Mouse (Mus musculus) cerebellum, postnatal 25 days (tissue): Measurements from ENCODE around the gene Usf1.

Experiments used
- DNase-seq, 2 experiments: peaks; one replicate each; pipeline ENCODE4 v3.0.0; 2021; ENCODE audit warnings: mixed read lengths in 2 of 2

The Usf1 gene

GRCm38 (mm10) chr1:171419291-171419882 is 8.3 kb downstream of the Usf1 start:
- DNase-seq = no peak

GRCm38 (mm10) chr1:171419905-171420304 is 8.8 kb downstream of the Usf1 start:
- DNase-seq = no peak

GRCm38 (mm10) chr1:171422504-171423095 is 11.5 kb downstream of the Usf1 start:
- no peak for DNase-seq

GRCm38 (mm10) chr1:171424638-171425037 is 13.5 kb downstream of the Usf1 start:
- no peak for DNase-seq

DNA sequence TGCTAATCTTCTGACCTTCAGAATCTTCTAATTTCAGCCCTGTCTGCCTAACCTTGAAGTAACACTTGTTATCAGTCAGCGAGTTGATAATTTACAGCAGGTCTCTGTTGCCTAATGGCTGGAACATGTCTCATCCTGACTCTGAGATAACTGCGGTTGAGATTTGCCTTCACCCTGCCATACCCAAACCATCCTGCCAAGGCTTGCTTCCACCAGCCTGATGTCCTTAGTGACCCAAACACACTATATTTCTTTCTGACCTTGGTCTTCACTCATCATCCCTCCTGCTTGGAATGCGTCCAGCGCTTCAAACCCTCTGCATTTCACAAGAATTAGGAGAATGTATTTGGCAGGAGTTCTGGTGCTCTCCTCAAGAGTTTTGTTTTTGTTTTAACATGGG is 14.0 kb downstream of the Usf1 start:
- no peak for DNase-seq

DNA sequence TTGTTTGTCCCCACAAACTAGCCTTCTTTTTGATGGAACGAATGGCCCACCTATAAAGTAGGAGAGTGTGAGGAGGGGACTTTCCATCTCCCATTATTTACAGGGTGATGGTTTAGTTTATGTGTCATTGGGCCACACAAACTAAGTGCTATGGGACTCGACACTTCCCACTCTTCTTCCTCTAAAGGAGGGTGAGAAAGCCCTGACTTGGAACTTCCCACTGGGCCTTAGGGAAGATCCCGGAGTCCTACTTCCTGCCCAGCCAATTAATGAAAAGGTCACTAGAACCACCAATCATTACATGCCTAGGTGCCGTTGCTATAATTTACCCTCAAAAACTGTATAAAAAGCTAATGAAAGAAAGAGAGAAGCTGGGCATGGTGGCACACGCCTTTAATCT is 21.0 kb downstream of the Usf1 start:
- no peak for DNase-seq

- no peak for DNase-seq
Measured at GRCm38 (mm10) chr1:171435288-171435814, 24.2 kb downstream of the Usf1 start.

- DNase-seq = no peak
Measured at GRCm38 (mm10) chr1:171435974-171436373, 24.9 kb downstream of the Usf1 start.

- DNase-seq = peak; percentile 85 to 89
Measured at GRCm38 (mm10) chr1:171437264-171438013, 26.3 kb downstream of the Usf1 start, which contains the start of gene F11r. TSS of gene F11r (plus strand) at chr1:171437535.

GRCm38 (mm10) chr1:171438014-171438670 is 27.0 kb downstream of the Usf1 start:
- DNase-seq = no peak

DNA sequence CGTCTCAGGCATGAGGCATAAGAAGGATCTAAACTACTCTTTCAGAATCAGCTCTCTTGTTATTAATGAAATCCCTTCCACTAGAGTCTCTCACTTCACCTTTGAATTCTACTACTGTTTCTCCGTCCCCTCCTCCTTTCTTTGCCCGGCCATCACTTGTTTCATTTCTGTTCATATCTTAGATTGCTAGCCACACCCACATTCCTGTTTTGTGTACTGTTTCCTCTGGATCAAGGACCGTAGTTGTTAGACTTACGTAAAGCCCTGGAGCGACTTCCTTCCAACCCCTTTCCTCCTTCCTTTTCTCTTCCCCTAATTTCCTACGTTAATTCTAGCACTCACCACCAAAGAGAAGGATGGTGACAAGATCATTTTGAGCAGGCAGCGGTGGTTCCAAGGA is 28.0 kb downstream of the Usf1 start:
- no peak for DNase-seq

GRCm38 (mm10) chr1:171440025-171440725 is 29.1 kb downstream of the Usf1 start:
- DNase-seq = no peak

- no peak for DNase-seq
Measured at GRCm38 (mm10) chr1:171441466-171442412, 30.6 kb downstream of the Usf1 start.

- no peak for DNase-seq
Measured at GRCm38 (mm10) chr1:171442413-171442760, 31.3 kb downstream of the Usf1 start.

DNA sequence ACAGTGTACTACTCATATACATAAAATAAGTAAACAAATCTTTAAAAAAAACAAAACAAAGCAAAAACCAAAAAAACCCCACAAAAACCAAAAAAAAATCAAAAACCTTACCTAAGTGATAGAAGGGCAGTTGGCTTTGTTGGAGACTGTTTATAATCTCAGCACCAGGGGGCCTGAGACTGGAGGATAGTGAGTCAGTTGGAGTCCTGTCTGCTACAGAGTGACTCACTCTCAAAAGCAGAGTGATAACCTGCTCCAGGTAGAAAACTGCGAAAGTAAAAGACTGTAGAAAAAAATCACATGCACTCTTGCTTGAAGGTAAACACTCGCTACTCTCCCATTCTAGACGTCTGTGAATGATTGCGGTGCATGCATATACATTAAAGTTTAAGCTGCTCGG is 33.9 kb downstream of the Usf1 start:
- DNase-seq = no peak

- no peak for DNase-seq
Measured at GRCm38 (mm10) chr1:171446854-171447253, 35.7 kb downstream of the Usf1 start.

DNA sequence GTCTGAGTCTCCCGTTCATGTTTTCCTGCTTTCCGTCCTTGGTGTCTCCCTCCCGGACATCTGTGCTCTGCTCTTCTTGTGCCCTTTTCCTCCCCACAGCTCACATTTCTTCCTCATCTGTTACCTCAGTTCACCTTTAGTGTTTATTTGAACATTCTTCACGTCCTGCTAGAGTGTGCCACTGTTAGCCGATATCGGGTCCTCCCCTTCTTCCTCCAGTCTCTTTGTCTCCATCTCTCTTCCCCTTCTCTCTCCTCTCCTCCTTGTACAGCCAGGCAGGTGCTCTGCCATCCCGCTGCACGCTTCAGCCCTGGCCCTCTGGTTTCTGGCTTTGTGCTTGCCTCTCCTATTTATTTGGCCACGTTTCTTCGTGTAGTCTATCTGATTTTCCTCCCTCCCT is 36.6 kb downstream of the Usf1 start:
- no peak for DNase-seq

GRCm38 (mm10) chr1:171450062-171450461 is 38.9 kb downstream of the Usf1 start:
- no peak for DNase-seq

DNA sequence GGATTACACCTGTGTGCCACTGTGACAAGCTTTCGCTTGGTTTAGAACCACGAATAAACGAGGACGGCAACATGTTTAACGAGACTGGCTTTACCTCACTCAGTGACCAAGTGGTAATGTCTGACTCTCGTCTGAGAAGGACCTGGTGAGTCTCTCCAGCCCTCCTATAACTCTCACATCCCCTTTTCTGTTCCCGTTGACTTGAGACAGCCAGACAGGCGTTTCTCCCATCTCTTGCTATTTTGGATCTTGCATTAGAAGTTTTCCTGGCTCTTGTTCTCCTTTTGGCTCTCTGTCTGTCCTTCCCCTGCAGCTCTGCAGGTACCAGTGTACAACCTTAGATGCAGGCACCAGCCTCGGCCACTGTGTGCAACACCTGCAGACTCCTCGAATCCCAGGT is 39.9 kb downstream of the Usf1 start:
- no peak for DNase-seq

DNA sequence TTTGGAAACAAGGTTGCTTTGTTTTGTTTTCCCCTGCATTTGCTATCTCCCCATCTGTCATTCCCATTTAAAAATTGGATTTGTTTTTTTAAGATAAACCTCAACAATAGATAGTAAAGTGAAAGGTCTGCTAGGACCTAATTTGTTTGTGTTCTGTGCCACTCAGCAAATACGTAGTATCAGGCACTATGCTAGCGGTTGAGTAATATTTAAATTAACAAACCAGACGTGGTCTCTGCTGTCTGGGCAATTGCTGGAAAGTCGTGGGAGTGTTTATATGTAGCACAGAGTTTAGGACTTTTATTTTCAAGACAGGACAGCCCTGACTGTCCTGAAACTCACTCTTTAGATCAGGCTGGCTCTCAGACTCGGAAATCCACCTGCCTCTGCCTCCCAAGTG is 41.4 kb downstream of the Usf1 start:
- no peak for DNase-seq

- no peak for DNase-seq
Measured at GRCm38 (mm10) chr1:171452923-171453322, 41.8 kb downstream of the Usf1 start.

DNA sequence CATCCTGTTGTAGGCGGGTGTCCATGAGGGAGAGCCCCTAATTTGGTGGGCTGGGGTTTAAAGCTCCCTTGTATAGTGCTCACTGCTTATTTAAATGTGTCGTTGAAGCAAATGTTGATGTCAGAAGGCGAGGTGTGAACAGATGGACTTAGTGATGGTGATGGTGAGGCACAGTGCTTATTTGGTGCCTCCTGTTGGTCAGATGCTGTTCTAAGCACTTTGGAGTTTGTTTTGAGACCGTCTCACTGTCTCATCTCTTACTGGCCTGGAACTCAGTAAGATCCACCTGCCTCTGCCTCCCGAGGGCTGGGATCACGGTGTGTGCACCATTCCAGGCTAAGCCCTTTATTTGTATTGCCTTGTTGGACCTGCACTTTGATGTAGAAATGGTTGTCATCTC is 43.8 kb downstream of the Usf1 start:
- DNase-seq = no peak
